Mouse (Mus musculus): ENCODE data around the gene Cadm4.

The Cadm4 gene

GRCm38 (mm10) chr7:24506476-24506837 is 24.6 kb downstream of the Cadm4 start:
- no peak for TF ChIP-seq GATA4 (IDR thresholded peaks at IDR 0.05; ENCODE audit: insufficient replicate concordance, low read length)

- TF ChIP-seq GATA4 (IDR thresholded peaks at IDR 0.05; ENCODE audit: insufficient replicate concordance, low read length) = peak; percentile 45; the same call in 1 of the 2 replicates
These were observed 25.3 kb downstream of the Cadm4 start, which contains the start of gene Zfp428 for GRCm38 (mm10) chr7:24506838-24507725. Gene Zfp428 (plus strand): TSS chr7:24507006.

- TF ChIP-seq GATA4 (IDR thresholded peaks at IDR 0.05; ENCODE audit: insufficient replicate concordance, low read length) = no peak
These were observed 25.9 kb downstream of the Cadm4 start for GRCm38 (mm10) chr7:24507726-24508114.

GRCm38 (mm10) chr7:24512355-24512754 is 30.5 kb downstream of the Cadm4 start, which contains the start of gene AC161166.1:
Gene AC161166.1 (minus strand): TSS chr7:24512455.
- TF ChIP-seq GATA4 (IDR thresholded peaks at IDR 0.05; ENCODE audit: insufficient replicate concordance, low read length) = no peak

GRCm38 (mm10) chr7:24517077-24517476 is 35.3 kb downstream of the Cadm4 start:
- no peak for TF ChIP-seq GATA4 (IDR thresholded peaks at IDR 0.05; ENCODE audit: insufficient replicate concordance, low read length)

GRCm38 (mm10) chr7:24517654-24518053 is 35.8 kb downstream of the Cadm4 start:
- no peak for TF ChIP-seq GATA4 (IDR thresholded peaks at IDR 0.05; ENCODE audit: insufficient replicate concordance, low read length)

GRCm38 (mm10) chr7:24519130-24519529 is 37.3 kb downstream of the Cadm4 start:
- no peak for TF ChIP-seq GATA4 (IDR thresholded peaks at IDR 0.05; ENCODE audit: insufficient replicate concordance, low read length)

GRCm38 (mm10) chr7:24522805-24523204 is 41.0 kb downstream of the Cadm4 start:
- TF ChIP-seq GATA4 (IDR thresholded peaks at IDR 0.05; ENCODE audit: insufficient replicate concordance, low read length) = no peak

GRCm38 (mm10) chr7:24523723-24524122 is 41.9 kb downstream of the Cadm4 start:
- no peak for TF ChIP-seq GATA4 (IDR thresholded peaks at IDR 0.05; ENCODE audit: insufficient replicate concordance, low read length)

GRCm38 (mm10) chr7:24524978-24525377 is 43.2 kb downstream of the Cadm4 start:
- no peak for TF ChIP-seq GATA4 (IDR thresholded peaks at IDR 0.05; ENCODE audit: insufficient replicate concordance, low read length)

GRCm38 (mm10) chr7:24525686-24526420 is 44.0 kb downstream of the Cadm4 start:
- no peak for TF ChIP-seq GATA4 (IDR thresholded peaks at IDR 0.05; ENCODE audit: insufficient replicate concordance, low read length)

- TF ChIP-seq GATA4 (IDR thresholded peaks at IDR 0.05; ENCODE audit: insufficient replicate concordance, low read length) = no peak
These were observed 47.0 kb downstream of the Cadm4 start for GRCm38 (mm10) chr7:24528861-24529260.

GRCm38 (mm10) chr7:24529580-24529979 is 47.8 kb downstream of the Cadm4 start:
- no peak for TF ChIP-seq GATA4 (IDR thresholded peaks at IDR 0.05; ENCODE audit: insufficient replicate concordance, low read length)

GRCm38 (mm10) chr7:24530062-24530931 is 48.5 kb downstream of the Cadm4 start, which contains the start of gene Irgq:
Gene Irgq (plus strand): TSS chr7:24530689.
- no peak for TF ChIP-seq GATA4 (IDR thresholded peaks at IDR 0.05; ENCODE audit: insufficient replicate concordance, low read length)

All from liver, adult (tissue).